Mouse (Mus musculus) right cerebral cortex, postnatal 4 days (tissue): ENCODE data around the gene Slc6a5.

Source experiments
- DNase-seq: peaks from one replicate; pipeline ENCODE4 v3.0.0-alpha.2; 2022

Gene Slc6a5

GRCm38 (mm10) chr7:49909850-49910249 lies at the start of gene Slc6a5:
Gene Slc6a5 (plus strand): TSS chr7:49910146.
- DNase-seq, result no peak

GRCm38 (mm10) chr7:49861196-49861595 lies 48.8 kb upstream of the Slc6a5 start:
- DNase-seq, result no peak

GRCm38 (mm10) chr7:49863753-49864152 lies 46.2 kb upstream of the Slc6a5 start:
- no peak for DNase-seq

DNA sequence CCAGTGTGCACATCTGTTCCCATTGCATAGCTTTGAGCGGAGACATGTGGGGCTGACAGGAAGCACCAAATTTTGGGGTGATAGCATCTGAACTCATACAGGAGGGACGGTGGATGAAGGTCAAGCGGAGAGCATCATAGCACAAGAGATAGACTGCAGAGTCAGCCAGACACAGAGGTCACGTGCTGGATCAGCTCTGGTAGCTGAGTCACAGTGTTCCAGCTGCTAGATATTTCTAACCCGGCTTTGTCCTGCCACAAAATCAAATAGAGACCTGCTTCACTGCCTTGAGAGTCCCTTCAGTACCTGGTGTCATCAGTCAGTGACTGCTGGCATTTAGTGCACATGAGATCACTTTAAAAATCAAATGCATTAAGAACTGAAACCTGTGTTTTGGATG lies 40.3 kb upstream of the Slc6a5 start:
- DNase-seq, result no peak

DNA sequence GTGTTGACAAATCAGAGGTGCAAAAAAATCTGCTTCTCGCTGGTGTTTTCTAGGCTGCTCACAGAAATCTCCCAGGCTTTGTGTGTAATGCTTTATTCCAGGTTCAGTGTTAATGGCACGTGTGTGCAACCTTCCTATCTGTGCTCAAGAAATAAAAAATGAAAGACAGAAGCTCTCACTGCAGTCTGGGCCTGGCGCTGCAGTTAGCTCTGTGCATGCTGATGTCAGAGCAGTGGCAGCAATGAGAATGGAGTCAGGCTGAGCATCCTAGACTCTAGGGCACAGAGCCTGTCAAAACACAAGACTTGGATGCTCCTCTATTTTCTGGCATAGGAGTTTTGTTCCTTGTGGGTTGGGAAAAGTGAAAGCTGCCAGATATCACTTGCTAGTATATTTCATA lies 39.7 kb upstream of the Slc6a5 start:
- no peak for DNase-seq

GRCm38 (mm10) chr7:49877307-49877706 lies 32.6 kb upstream of the Slc6a5 start:
- no peak for DNase-seq

DNA sequence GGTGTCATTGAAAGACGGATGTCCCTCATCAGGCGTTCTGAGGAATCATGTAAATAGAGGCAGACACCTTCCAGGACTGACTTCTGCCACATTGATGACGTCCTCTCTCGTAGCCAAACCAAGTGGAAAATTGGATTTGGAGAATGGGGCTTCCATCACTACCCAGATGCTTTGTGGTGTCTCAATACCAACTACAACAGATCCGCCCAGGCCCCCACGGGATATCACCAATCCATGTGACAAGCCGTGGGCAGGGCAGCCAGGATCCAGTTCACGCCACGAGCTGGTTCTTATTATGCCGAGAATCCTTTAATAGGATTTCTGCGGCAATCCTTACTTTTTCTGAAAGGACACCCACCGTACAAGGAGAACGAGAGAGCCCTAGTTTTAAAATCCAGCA lies 30.9 kb upstream of the Slc6a5 start:
- no peak for DNase-seq

DNA sequence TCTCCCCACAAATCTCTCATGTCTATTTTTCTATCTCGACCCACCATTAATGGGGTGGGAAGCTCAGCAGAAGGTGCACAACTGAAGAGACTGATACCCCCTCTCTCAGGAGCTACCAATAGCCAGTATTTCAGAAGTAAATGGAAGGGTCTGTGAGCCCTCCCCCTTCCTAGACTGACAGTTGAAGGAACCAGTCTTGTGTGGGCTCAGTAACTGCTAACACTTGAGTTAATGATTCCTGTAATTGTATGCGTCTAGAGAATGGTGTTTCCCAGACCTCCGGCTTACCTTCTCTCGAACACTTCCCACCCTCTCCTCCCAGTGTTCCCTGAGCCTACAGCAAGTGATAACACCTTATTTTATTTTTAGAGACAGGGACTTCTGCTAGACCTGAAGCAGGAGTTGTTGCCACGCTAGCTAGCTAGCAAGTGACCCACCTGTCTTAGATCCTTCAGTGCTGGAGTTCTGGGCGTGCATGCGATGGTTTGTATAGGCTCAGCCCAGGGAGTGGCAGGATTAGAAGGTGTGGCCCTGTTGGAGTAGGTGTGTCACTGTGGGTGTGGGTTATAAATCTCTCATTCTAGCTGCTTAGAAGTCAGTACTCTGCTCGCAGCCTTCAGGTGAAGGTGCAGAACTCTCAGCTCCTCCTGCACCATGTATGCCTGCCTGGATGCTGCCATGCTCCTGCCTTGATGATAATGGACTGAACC lies 29.8 kb upstream of the Slc6a5 start:
- no peak for DNase-seq

DNA sequence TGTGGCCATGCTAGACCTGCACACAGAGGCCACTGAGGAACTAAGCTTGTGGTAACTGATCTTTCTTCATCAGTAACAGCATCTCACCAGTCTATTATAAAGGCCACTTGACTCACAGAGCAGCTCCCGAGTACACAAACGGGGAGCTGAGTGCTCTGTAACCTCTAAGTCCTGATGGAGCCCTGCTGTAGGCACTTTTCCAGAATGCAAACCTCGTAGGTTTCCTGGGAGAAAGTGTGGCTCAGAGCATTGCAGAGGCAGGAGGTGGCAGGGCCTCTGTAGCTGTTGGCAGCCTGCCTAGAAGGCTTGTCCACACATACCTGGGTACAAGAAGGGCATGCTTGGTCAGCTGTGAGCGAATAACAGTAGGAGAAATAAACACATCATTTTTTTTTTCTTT lies 27.7 kb upstream of the Slc6a5 start:
- peak; percentile 18 for DNase-seq

- DNase-seq, result peak; percentile 29
Measured at GRCm38 (mm10) chr7:49882694-49883389, 27.1 kb upstream of the Slc6a5 start.

GRCm38 (mm10) chr7:49887776-49888390 lies 22.1 kb upstream of the Slc6a5 start:
- DNase-seq, result no peak

DNA sequence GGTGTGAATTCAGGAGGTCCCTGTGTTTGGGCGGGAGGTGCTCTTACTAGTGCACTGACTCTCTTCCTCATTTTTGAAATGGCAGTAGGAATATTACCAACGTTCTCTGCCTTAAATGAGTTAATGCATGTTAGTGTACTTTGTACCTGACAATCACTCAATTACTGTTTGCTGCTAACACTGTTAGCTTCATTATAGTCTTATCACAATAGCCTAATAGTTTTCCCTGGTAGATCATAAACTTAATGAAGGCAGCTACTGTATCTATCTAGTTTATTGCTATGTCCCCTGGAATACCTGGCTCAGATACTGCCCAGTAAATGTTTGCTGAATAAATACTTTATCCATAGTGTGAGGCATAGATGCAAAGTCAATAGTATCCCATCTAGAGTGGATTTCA lies 15.2 kb upstream of the Slc6a5 start:
- no peak for DNase-seq

DNA sequence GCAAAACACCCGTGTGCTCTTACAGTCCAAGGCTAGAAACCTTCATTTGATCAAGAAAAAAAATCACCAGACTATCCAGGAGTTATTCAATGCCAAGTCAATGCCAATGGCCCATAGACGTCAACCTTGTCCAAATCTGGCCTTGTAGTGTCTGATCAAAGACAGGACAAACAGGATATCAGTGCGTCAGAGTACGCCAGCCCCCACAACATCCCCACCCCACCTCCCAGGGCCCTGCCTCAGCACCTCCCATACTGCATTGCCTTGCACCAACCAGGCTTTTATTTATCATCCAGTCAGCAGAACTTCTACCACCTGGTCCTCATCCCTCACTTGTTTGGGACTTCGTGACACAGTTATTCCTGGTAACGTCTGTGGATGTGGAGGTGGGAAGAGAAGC lies 14.7 kb upstream of the Slc6a5 start:
- DNase-seq, result no peak

- DNase-seq, result no peak
Measured at GRCm38 (mm10) chr7:49902003-49902552, 7.9 kb upstream of the Slc6a5 start.

DNA sequence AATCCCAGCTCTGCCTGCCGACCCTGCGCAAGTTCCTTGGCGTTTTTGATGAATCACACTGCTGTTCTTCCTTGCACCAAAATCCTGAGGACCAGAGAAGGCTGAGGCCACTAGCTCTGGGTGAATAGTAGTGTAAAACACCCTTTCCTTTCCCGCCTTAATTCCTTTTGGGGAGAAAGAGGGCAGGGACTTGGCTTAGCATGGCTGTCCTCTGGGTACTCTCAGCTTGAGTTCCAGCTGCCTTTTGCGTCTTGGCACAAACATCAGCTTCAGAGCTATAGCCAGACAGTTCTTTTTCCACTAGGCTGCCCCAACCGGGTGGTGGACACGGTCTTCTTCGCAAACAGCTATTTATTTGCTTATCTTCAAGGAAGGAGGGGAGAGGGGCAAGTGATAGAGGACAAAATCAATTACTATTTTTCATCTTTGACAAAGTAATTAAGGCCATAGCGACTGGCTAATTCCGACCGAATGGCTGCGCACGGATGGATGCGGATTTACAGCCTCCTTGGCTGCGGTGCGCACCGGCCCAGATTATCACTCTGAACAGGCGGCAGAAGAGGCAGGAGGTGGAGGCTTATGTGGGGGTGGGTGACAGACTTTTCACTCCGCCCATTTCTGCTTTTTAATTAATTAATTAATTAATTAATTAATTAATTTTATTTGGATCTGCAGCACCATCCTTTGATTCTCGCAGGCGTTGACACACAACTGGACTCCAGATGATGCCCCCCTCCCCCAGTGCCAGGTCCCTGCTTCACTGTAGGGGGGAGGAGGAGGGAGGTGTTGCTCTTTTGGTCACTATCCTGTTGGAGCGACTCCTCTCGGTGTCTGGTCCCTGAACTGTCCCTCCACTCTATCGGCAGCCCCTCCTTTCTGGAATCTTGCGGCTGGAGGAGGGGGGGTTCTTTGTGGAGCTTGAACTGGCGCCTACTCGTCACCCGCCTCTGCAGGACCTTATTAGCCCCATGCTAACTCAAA lies 2.5 kb upstream of the Slc6a5 start:
- no peak for DNase-seq

DNA sequence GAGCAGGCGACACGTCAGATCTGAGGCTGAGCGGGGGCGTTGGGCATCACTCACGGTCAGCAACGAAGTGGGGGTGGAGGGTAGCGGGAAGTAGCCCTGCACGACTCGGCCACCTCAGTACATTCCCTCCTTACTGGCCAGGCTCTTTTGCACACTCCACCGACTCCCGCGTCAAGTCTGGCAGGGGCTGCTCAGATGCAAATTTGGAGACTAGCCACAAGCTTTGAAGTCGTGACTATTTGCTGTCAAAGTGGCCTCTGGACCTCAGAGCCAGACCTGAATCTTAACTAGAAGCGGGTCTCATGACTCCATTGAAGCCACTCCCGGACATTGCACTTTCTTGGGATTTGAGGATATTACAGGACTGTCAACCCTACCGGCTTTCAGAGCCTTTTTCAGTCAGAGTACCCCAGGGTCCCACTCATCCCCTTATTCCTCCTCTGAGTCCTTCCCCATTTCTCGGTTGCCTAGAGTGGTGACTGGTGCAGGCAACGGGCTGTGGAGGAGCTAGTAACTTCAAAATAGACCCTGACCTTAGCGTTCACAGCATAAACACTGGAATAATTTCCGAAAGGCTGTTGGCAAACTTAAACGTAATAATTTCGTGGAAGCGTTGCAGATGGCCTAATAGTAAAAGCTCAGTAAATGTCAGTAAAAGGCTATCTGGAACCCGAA lies 1.6 kb upstream of the Slc6a5 start:
- DNase-seq, result no peak

GRCm38 (mm10) chr7:49908990-49909411 lies 945 bp upstream of the Slc6a5 start:
- DNase-seq, result no peak

- no peak for DNase-seq
Measured at GRCm38 (mm10) chr7:49910361-49910760, 415 bp downstream of the Slc6a5 start.

GRCm38 (mm10) chr7:49911147-49911946 lies 1.4 kb downstream of the Slc6a5 start:
- no peak for DNase-seq

GRCm38 (mm10) chr7:49911947-49912262 lies 2.0 kb downstream of the Slc6a5 start:
- no peak for DNase-seq

GRCm38 (mm10) chr7:49913164-49913563 lies 3.2 kb downstream of the Slc6a5 start:
- DNase-seq, result no peak
